Mouse (Mus musculus) embryonic fibroblast, embryonic 13.5 days (primary cell): ENCODE data around the gene Ylpm1.

Experiments used
- CTCF ChIP-seq: IDR thresholded peaks from 2 replicates; pipeline ENCODE4 v1.5.1; 2011; ENCODE audit warnings: mild to moderate bottlenecking, control low read depth, low read length, moderate library complexity, borderline replicate concordance; ENCODE audit not compliant: insufficient read depth
- POLR2A ChIP-seq: IDR thresholded peaks from 2 replicates; pipeline ENCODE4 v1.6.1; 2011; ENCODE audit warnings: low read depth, mild to moderate bottlenecking, control low read depth, low read length, moderate library complexity

DNA sequence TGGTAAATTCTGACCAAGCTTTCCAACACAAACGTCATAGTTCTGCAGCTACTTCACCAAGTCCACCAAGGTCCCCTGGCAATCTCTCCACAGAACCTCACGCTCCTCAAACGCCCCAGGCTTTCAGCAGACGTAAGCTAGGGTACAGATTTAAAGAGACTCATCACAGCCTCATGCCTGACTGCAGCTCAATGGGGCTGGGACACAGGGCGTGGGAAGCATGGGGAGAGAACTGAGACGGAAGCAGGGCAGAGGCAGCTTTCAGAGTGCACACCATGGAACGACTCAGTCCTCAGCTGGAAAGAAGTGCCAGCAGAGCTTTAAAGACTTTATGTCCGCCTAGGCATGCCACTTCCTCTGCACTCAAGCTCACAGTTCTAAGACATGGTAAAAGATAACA lies 44.6 kb upstream of the Ylpm1 start:
- no peak for TF ChIP-seq CTCF
- TF ChIP-seq POLR2A: no peak
